Mouse (Mus musculus): Measurements from ENCODE around the gene Klhl22. TPM values are rescaled to one million over a fixed set of nuclear protein-coding genes. Genes with fewer than 3 reads are reported as not detected.
"Not testable (repeated sequence)": the region's sequence is repeated elsewhere in the genome, so short reads cannot be mapped to it uniquely, and the experiment has no call there.

Gene Klhl22
- polyA plus RNA-seq, 1 experiment from 2014 or later: 36.4 TPM

GRCm38 (mm10) chr16:17729974-17730373, 29.4 kb upstream of the Klhl22 start:
- no peak overlapping the region for H3K4me3 ChIP-seq (ENCODE audit: low read length)
- no peak overlapping the region for H3K27ac ChIP-seq (ENCODE audit: low read length)
- no peak overlapping the region for H3K9ac ChIP-seq (ENCODE audit: low read length)
- no peaks in the 10 kb centered on the region for H3K9me3 ChIP-seq (replicated peaks; ENCODE audit: control insufficient read depth, low read length)
- no peaks in the 10 kb centered on the region for H3K27me3 ChIP-seq (ENCODE audit: control insufficient read depth, insufficient read depth, low read length)
- H3K4me1 ChIP-seq (ENCODE audit: control insufficient read depth, insufficient read depth, low read length): peaks cover 5% of the 10 kb centered on the region
- ATAC-seq (replicated peaks; ENCODE audit: extremely low read depth, insufficient read depth, low FRiP score): no peak
- H3K36me3 ChIP-seq (ENCODE audit: control insufficient read depth, insufficient read depth): no peaks in the 10 kb centered on the region
- no peak overlapping the region for H3K4me2 ChIP-seq (ENCODE audit: low read depth, low read length)

GRCm38 (mm10) chr16:17732021-17732420, 27.4 kb upstream of the Klhl22 start:
- Histone ChIP-seq H3K9ac (ENCODE audit: low read length) (no peak overlapping the region), H3K36me3 (ENCODE audit: control insufficient read depth, insufficient read depth) (no peaks in the 10 kb centered on the region), H3K27ac (ENCODE audit: low read length) (no peak overlapping the region), H3K4me1 (ENCODE audit: control insufficient read depth, insufficient read depth, low read length) (peaks cover 1% of the 10 kb centered on the region), H3K27me3 (ENCODE audit: control insufficient read depth, insufficient read depth, low read length) (peaks cover 3% of the 10 kb centered on the region; the same call in 1 of the 2 replicates), H3K4me2 (ENCODE audit: low read depth, low read length) (no peak overlapping the region), H3K4me3 (ENCODE audit: low read length) (no peak overlapping the region), H3K9me3 (replicated peaks; ENCODE audit: control insufficient read depth, low read length) (no peaks in the 10 kb centered on the region)
- WGBS: 38% methylated on average over 3 of the region's 3 CpGs
- no peak for ATAC-seq (replicated peaks; ENCODE audit: extremely low read depth, insufficient read depth, low FRiP score)

GRCm38 (mm10) chr16:17732431-17732830, 27.0 kb upstream of the Klhl22 start:
- no peak overlapping the region for H3K4me3 ChIP-seq (ENCODE audit: low read length)
- H3K27ac ChIP-seq (ENCODE audit: low read length): no peak overlapping the region
- 52% methylated on average over 6 of the region's 6 CpGs for WGBS
- no peak overlapping the region for H3K9ac ChIP-seq (ENCODE audit: low read length)
- H3K4me1 ChIP-seq (ENCODE audit: control insufficient read depth, insufficient read depth, low read length): no peaks in the 10 kb centered on the region
- no peak for ATAC-seq (replicated peaks; ENCODE audit: extremely low read depth, insufficient read depth, low FRiP score)
- no peaks in the 10 kb centered on the region for H3K36me3 ChIP-seq (ENCODE audit: control insufficient read depth, insufficient read depth)
- H3K4me2 ChIP-seq (ENCODE audit: low read depth, low read length): no peak overlapping the region
- peaks cover 3% of the 10 kb centered on the region; the same call in 1 of the 2 replicates for H3K27me3 ChIP-seq (ENCODE audit: control insufficient read depth, insufficient read depth, low read length)
- H3K9me3 ChIP-seq (replicated peaks; ENCODE audit: control insufficient read depth, low read length): no peaks in the 10 kb centered on the region

GRCm38 (mm10) chr16:17732841-17733340, 26.5 kb upstream of the Klhl22 start, which contains the start of gene Med15:
Gene Med15 (minus strand): TSS chr16:17732891.
- Histone ChIP-seq H3K27ac (ENCODE audit: low read length) (no peak within 1 kb of the TSS), H3K4me2 (ENCODE audit: low read depth, low read length) (no peak within 1 kb of the TSS), H3K9me3 (replicated peaks; ENCODE audit: control insufficient read depth, low read length) (no peaks in the 10 kb centered on the region), H3K36me3 (ENCODE audit: control insufficient read depth, insufficient read depth) (no peaks in the 10 kb centered on the region), H3K27me3 (ENCODE audit: control insufficient read depth, insufficient read depth, low read length) (peaks cover 3% of the 10 kb centered on the region; the same call in 1 of the 2 replicates), H3K9ac (ENCODE audit: low read length) (no peak within 1 kb of the TSS), H3K4me3 (ENCODE audit: low read length) (no peak within 1 kb of the TSS), H3K4me1 (ENCODE audit: control insufficient read depth, insufficient read depth, low read length) (no peaks in the 10 kb centered on the region)
- ATAC-seq (replicated peaks; ENCODE audit: extremely low read depth, insufficient read depth, low FRiP score): no peak
- 16% methylated on average over 3 of the region's 3 CpGs for WGBS

- WGBS: 69% methylated on average over 2 of the region's 2 CpGs
- H3K4me1 ChIP-seq (ENCODE audit: control insufficient read depth, insufficient read depth, low read length): no peaks in the 10 kb centered on the region
- H3K27ac ChIP-seq (ENCODE audit: low read length): no peak overlapping the region
- no peak overlapping the region; the same call in 1 of the 2 replicates for H3K9ac ChIP-seq (ENCODE audit: low read length)
- H3K4me3 ChIP-seq (ENCODE audit: low read length): peak overlapping the region; percentile 35
- H3K4me2 ChIP-seq (ENCODE audit: low read depth, low read length): peak overlapping the region; percentile 61
- peaks cover 3% of the 10 kb centered on the region; the same call in 1 of the 2 replicates for H3K27me3 ChIP-seq (ENCODE audit: control insufficient read depth, insufficient read depth, low read length)
- no peak for ATAC-seq (replicated peaks; ENCODE audit: extremely low read depth, insufficient read depth, low FRiP score)
- no peaks in the 10 kb centered on the region for H3K36me3 ChIP-seq (ENCODE audit: control insufficient read depth, insufficient read depth)
- H3K9me3 ChIP-seq (replicated peaks; ENCODE audit: control insufficient read depth, low read length): no peaks in the 10 kb centered on the region
Observed at GRCm38 (mm10) chr16:17733646-17734045, 25.8 kb upstream of the Klhl22 start.

- not testable (repeated sequence) for H3K27me3 ChIP-seq (ENCODE audit: control insufficient read depth, insufficient read depth, low read length); H3K36me3 ChIP-seq (ENCODE audit: control insufficient read depth, insufficient read depth); H3K9me3 ChIP-seq (replicated peaks; ENCODE audit: control insufficient read depth, low read length); ATAC-seq (replicated peaks; ENCODE audit: extremely low read depth, insufficient read depth, low FRiP score); H3K4me2 ChIP-seq (ENCODE audit: low read depth, low read length); H3K4me3 ChIP-seq (ENCODE audit: low read length); H3K27ac ChIP-seq (ENCODE audit: low read length); H3K9ac ChIP-seq (ENCODE audit: low read length); H3K4me1 ChIP-seq (ENCODE audit: control insufficient read depth, insufficient read depth, low read length)
- WGBS: 86% methylated on average over 6 of the region's 6 CpGs
Observed at GRCm38 (mm10) chr16:17734872-17735271, 24.5 kb upstream of the Klhl22 start.

- 0 out of 2 replicates have a peak, but pooled peaks cover 2% of the 10 kb centered on the region for H3K4me1 ChIP-seq (ENCODE audit: control insufficient read depth, insufficient read depth, low read length)
- H3K9me3 ChIP-seq (replicated peaks; ENCODE audit: control insufficient read depth, low read length): no peaks in the 10 kb centered on the region
- peaks cover 3% of the 10 kb centered on the region; the same call in 1 of the 2 replicates for H3K27me3 ChIP-seq (ENCODE audit: control insufficient read depth, insufficient read depth, low read length)
- H3K4me3 ChIP-seq (ENCODE audit: low read length): no peak overlapping the region
- no peak for ATAC-seq (replicated peaks; ENCODE audit: extremely low read depth, insufficient read depth, low FRiP score)
- no peak overlapping the region for H3K27ac ChIP-seq (ENCODE audit: low read length)
- H3K4me2 ChIP-seq (ENCODE audit: low read depth, low read length): no peak overlapping the region
- H3K36me3 ChIP-seq (ENCODE audit: control insufficient read depth, insufficient read depth): no peaks in the 10 kb centered on the region
- no peak overlapping the region for H3K9ac ChIP-seq (ENCODE audit: low read length)
- 50% methylated on average over 4 of the region's 4 CpGs for WGBS
Observed at GRCm38 (mm10) chr16:17736156-17736555, 23.3 kb upstream of the Klhl22 start.

GRCm38 (mm10) chr16:17740080-17740479, 19.3 kb upstream of the Klhl22 start:
- WGBS: 68% methylated on average over 4 of the region's 4 CpGs

GRCm38 (mm10) chr16:17742810-17743209, 16.6 kb upstream of the Klhl22 start:
- no peak overlapping the region for H3K27ac ChIP-seq (ENCODE audit: low read length)
- H3K4me2 ChIP-seq (ENCODE audit: low read depth, low read length): no peak overlapping the region
- no peak overlapping the region for H3K4me3 ChIP-seq (ENCODE audit: low read length)
- WGBS: 71% methylated on average over 1 of the region's 1 CpGs
- no peak overlapping the region for H3K9ac ChIP-seq (ENCODE audit: low read length)
- ATAC-seq (replicated peaks; ENCODE audit: extremely low read depth, insufficient read depth, low FRiP score): no peak
- H3K36me3 ChIP-seq (ENCODE audit: control insufficient read depth, insufficient read depth): no peaks in the 10 kb centered on the region
- peaks cover 9% of the 10 kb centered on the region; the same call in 1 of the 2 replicates for H3K9me3 ChIP-seq (replicated peaks; ENCODE audit: control insufficient read depth, low read length)
- H3K4me1 ChIP-seq (ENCODE audit: control insufficient read depth, insufficient read depth, low read length): 0 out of 2 replicates have a peak, but pooled peaks cover 2% of the 10 kb centered on the region
- H3K27me3 ChIP-seq (ENCODE audit: control insufficient read depth, insufficient read depth, low read length): no peaks in the 10 kb centered on the region

More at GRCm38 (mm10) chr16:17740080-17740479, 19.3 kb upstream of the Klhl22 start:
- Histone ChIP-seq H3K27me3 (ENCODE audit: control insufficient read depth, insufficient read depth, low read length) (peaks cover 3% of the 10 kb centered on the region; the same call in 1 of the 2 replicates), H3K9ac (ENCODE audit: low read length) (no peak overlapping the region), H3K27ac (ENCODE audit: low read length) (no peak overlapping the region), H3K36me3 (ENCODE audit: control insufficient read depth, insufficient read depth) (no peaks in the 10 kb centered on the region), H3K4me1 (ENCODE audit: control insufficient read depth, insufficient read depth, low read length) (0 out of 2 replicates have a peak, but pooled peaks cover 2% of the 10 kb centered on the region), H3K9me3 (replicated peaks; ENCODE audit: control insufficient read depth, low read length) (peaks cover 2% of the 10 kb centered on the region; the same call in 1 of the 2 replicates), H3K4me3 (ENCODE audit: low read length) (no peak overlapping the region), H3K4me2 (ENCODE audit: low read depth, low read length) (no peak overlapping the region)
- ATAC-seq (replicated peaks; ENCODE audit: extremely low read depth, insufficient read depth, low FRiP score): no peak
